Mouse (Mus musculus): ENCODE measurements around the gene Cxcr1.
A peak's percentile ranks its signal among the peaks of the same experiment; 100 is the strongest.

The Cxcr1 gene

GRCm38 (mm10) chr1:74194445-74194844 is at the start of gene Cxcr1:
Gene Cxcr1, minus strand, starts transcription at chr1:74194631.
- DNase-seq (ENCODE audit: low read depth), result no peak

GRCm38 (mm10) chr1:74240832-74241231 is 46.4 kb upstream of the Cxcr1 start:
- DNase-seq (ENCODE audit: low read depth), result no peak

GRCm38 (mm10) chr1:74240311-74240710 is 45.9 kb upstream of the Cxcr1 start:
- no peak for DNase-seq (ENCODE audit: low read depth)

GRCm38 (mm10) chr1:74239618-74240017 is 45.2 kb upstream of the Cxcr1 start:
- DNase-seq (ENCODE audit: low read depth), result no peak

GRCm38 (mm10) chr1:74239162-74239561 is 44.7 kb upstream of the Cxcr1 start:
- DNase-seq (ENCODE audit: low read depth), result no peak

DNA sequence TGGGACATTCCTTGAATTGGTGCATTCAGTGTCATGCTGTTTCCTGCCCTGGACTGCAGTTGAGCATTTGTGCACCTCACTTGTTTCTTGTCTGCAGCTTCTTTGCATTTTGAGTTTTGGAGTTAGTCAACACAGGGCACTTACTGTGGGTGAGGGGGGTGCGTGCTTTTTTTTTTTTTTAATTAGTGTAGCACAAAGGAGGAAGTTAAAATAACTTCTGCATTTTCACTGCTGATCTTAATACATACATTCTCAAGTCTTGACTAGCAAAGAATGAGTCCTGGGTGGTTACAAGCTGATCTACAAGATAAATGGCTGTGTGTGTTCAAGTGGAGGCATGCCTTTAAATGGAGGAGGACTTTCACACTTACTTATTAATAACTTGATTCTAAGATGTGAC is 43.7 kb upstream of the Cxcr1 start:
- no peak for DNase-seq (ENCODE audit: low read depth)

DNA sequence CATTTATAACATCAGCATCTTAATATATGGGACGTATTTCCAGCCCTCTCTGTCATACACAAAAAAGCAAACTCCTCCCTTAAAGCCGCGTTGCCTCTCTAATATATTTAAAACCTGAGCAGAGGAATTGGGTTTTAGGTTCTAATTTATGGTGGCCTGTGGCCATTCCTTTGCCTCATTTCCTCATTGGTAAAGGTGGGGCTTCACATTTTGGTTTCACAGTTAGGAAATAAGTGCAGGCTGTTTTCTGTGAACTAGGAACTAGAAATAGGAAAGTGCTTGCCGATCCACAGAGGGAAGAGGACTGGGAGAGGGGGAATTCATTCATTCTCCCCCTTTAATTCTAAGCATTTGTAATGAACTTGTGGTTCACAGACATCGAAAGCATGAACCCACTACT is 43.2 kb upstream of the Cxcr1 start:
- no peak for DNase-seq (ENCODE audit: low read depth)

GRCm38 (mm10) chr1:74236590-74237317 is 42.3 kb upstream of the Cxcr1 start:
- DNase-seq (ENCODE audit: low read depth), result no peak

DNA sequence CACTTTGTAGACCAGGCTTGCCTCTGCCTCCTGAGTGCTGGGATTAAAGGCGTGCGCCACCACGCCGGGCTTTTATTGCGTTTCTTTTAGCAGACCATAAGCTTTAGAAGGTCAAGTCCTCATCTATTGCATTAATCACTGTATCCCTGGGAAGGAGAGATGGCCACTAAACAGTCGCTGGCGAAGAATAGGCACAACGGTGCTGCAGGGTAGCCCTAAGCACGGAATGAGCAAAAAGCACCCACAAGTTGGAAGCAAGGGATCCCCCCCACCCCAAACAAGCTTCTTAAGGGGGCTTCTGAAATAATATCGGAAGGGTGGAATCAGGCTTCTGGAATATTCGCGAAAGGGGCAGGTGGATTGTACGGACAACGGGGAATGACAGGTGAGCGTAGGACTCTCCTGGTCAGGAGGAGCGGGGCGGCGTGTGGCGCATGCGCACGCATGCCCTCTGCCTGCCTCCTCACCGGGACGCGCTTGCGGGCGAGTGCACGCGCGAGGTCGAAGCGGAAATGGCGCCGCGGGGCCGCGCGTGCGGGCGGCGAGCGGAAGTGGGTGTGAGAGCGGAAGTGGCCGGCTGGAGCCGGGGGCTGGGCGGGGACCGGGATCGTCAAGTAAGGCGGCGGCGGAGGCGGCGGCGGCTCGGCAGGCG is 41.6 kb upstream of the Cxcr1 start, which contains the start of gene Arpc2:
Gene Arpc2 (plus strand): TSS at position 147 of the 652 bp plus-strand sequence.
- DNase-seq (ENCODE audit: low read depth), result peak; percentile 92

GRCm38 (mm10) chr1:74230992-74231391 is 36.6 kb upstream of the Cxcr1 start:
- no peak for DNase-seq (ENCODE audit: low read depth)

GRCm38 (mm10) chr1:74229942-74230341 is 35.5 kb upstream of the Cxcr1 start:
- no peak for DNase-seq (ENCODE audit: low read depth)

GRCm38 (mm10) chr1:74227317-74227716 is 32.9 kb upstream of the Cxcr1 start:
- no peak for DNase-seq (ENCODE audit: low read depth)

DNA sequence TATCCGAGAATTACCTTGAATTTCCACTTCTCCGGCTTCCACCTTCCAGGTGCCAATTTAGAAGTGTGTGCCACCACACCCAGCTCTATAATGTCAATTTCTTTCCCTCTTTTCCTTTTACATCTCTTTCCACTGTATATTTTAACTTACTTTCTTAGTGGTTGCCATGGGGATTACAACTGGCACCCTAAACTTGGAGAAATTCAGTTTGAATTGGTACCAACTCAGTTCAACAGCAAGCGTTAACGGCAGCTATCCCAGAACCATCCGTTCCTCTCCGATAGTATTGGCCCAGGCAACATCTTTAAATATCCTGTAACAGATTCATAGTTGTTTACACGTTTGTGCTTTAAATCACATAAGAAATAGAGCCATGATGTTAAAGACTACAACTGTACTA is 25.5 kb upstream of the Cxcr1 start:
- no peak for DNase-seq (ENCODE audit: low read depth)

GRCm38 (mm10) chr1:74208941-74209340 is 14.5 kb upstream of the Cxcr1 start:
- DNase-seq (ENCODE audit: low read depth), result no peak

DNA sequence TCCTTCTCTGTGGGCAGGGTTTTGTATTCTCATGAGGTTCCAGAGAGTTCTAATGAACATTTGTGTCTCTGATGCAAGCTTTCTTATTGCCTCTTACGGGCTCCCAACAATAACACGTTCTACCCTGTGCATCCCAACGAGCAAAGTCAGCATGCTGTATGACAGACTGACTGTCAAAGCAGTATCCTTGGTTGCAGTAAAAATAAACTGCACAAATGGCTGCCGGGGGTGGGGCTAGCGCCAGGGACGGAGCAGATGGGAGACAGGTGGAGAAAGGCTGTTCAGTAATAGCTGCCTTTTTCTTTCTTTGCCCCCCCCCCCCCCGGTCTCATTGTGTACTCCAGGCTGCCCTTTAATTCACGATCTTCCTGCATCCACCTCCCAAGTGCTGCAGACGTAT is 13.5 kb upstream of the Cxcr1 start:
- no peak for DNase-seq (ENCODE audit: low read depth)

- DNase-seq (ENCODE audit: low read depth), result no peak
Measured at GRCm38 (mm10) chr1:74206642-74207041, 12.2 kb upstream of the Cxcr1 start.

DNA sequence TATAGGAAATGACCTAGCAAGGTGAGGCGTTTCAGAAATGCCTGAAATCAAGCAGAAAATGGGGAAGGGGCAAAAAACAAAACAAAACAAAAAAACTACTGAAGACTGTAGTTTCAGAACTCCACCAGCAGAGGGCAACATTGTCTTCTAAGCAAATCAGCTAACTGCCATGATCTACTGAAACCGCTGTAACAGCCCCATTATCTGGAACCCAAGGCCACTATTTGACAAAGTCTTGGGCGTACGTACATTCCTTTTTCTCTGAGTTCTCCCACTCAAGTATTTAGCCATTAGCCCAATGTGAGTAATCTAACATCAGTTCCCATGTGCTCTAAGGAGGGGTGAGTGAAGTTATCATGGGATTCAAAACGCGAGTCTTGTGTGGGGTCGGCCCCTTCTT is 11.4 kb upstream of the Cxcr1 start:
- peak; percentile 30 for DNase-seq (ENCODE audit: low read depth)

GRCm38 (mm10) chr1:74203457-74203856 is 9.0 kb upstream of the Cxcr1 start:
- no peak for DNase-seq (ENCODE audit: low read depth)

GRCm38 (mm10) chr1:74201048-74201844 is 6.8 kb upstream of the Cxcr1 start:
- no peak for DNase-seq (ENCODE audit: low read depth)

DNA sequence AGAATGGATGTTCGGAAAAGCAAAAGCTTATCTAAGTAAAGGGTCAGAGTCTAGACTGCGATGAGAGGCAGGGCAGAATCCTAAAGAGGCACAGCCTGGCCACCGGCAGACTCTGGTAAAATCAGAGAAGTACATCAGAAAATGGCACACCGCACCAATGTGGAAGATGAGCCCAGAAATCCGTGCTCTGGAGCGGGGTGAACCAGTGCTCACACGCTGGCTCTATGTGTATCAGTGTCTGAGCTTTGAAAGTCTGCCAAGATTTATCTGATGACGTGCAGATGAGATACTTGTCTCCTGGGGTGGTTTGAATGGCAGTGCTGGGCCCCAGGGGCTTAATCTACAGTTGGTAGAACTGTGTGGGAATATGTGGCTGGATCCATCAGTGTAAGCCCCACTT is 4.6 kb upstream of the Cxcr1 start:
- no peak for DNase-seq (ENCODE audit: low read depth)

DNA sequence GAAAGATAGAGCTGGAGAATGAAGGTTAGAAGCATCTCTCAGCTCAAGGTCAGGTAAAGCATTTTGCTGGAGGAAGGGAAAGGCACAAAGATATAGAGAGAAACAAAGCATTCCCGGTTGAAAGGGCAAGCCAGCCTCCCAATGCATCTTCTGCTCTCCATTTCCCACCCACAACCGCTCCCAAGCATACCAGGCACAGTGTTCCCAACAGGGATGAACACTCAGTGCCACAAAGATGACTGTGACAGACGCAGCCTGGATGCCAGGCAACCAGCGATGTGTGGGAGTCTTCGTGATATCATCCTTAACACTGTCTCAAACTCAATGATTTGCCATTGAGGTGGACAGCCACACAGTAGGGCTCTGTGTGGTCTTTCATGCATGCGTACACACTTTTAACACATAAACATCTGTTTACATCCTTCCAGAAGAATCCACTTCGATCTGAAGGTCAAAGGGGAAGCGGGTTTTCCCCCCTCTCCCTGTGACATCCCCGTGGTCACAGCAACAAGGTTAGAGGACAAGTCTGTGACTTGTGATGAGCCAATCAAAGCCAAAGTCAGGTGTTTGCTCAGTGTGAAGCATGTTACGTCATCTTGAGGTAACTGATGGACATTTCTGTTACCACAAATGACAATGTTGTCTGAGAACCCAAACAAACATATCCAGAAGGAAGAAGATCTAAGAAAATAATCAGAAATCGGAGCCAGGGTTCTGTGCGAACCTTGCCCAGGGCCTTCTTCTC is 3.5 kb upstream of the Cxcr1 start:
- no peak for DNase-seq (ENCODE audit: low read depth)
